Mouse (Mus musculus) spleen, adult 2 months (tissue): ENCODE data around the gene Trim41.

Source experiments
- CTCF ChIP-seq: fragments of 200-500 bp; IDR thresholded peaks from 2 replicates; pipeline ENCODE4 v1.5.1; 2011; ENCODE audit warnings: mild to moderate bottlenecking, inconsistent platforms; ENCODE audit not compliant: insufficient read depth, insufficient read length, insufficient replicate concordance; ENCODE audit errors: extremely low read depth
- POLR2A ChIP-seq: fragments of 200-500 bp; IDR thresholded peaks from 2 replicates; pipeline ENCODE4 v1.6.1; 2011; ENCODE audit warnings: low read depth, low read length, inconsistent platforms

DNA sequence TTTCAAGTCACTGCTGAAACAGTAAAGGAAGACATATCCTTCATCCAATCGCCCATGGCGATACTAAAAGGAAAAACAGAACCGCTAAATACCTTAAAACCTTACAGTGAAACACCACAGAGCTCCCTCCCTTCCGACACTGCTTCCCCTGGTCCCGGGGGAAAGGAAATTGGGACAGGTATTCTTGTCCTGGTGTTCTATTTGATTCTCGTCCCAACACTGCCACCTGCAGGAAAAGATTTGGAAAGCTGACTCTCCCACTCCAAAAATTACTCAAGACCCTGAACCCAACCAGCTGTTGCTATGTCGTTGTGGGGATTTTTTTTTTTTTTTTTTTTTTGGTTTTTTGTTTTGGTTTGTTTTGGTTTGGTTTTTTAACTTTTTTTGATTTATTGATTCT lies 41.7 kb downstream of the Trim41 start:
- no peak for TF ChIP-seq POLR2A
- TF ChIP-seq CTCF: no peak
